Mouse (Mus musculus) lung, postnatal 0 days (tissue): ENCODE measurements around the gene Crkl.

Source experiments
- CTCF ChIP-seq: IDR thresholded peaks from 2 replicates; pipeline ENCODE4 v1.5.1; 2016; ENCODE audit warnings: antibody characterized with exemption, mild to moderate bottlenecking
- EP300 ChIP-seq: IDR thresholded peaks from 2 replicates; pipeline ENCODE4 v1.6.1; 2016; ENCODE audit warnings: antibody characterized with exemption, mild to moderate bottlenecking, control low read depth

DNA sequence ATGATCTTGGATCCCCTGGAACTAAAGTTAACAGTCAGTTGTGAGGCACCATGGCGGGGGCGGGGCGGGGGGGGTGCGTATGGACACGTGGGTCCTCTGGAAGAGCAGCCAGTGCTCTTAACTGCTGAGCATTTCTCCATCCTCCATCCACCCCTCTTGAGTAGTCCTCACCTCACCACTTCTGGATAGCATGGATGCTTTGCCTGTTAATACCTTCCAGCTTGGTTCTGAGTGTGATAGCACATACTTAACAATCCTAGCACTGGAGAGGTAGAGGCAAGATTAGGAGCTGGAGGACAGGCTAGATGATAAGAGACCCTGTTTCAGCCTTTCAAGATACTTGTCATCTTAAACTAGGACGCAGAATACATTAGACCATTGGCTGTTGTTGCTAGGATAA, 20.7 kb downstream of the Crkl start:
- no peak for TF ChIP-seq CTCF
- peak; percentile 82 for TF ChIP-seq EP300
